Mouse (Mus musculus) myocyte (in vitro differentiated cells): ENCODE results near the gene Smtnl1.

Source experiments
- MYOD1 ChIP-seq, 3 experiments: IDR thresholded peaks; one replicate each; pipeline ENCODE4 v1.6.1; 2011; ENCODE audit warnings: control low read depth in 2 of 3, low read depth in 2 of 3, mild to moderate bottlenecking in 2 of 3, moderate library complexity in 1 of 3; ENCODE audit not compliant: insufficient read length in 2 of 3, control insufficient read depth in 1 of 3
- MYOG ChIP-seq, 3 experiments: IDR thresholded peaks; one replicate each; pipeline ENCODE4 v1.6.1; 2011; ENCODE audit warnings: control low read depth in 2 of 3, low read depth in 2 of 3, mild to moderate bottlenecking in 2 of 3; ENCODE audit not compliant: insufficient read length in 2 of 3, control insufficient read depth in 1 of 3, insufficient read depth in 1 of 3
- POLR2A ChIP-seq: IDR thresholded peaks from one replicate; pipeline ENCODE4 v1.6.1; 2011; ENCODE audit warnings: low read depth, mild to moderate bottlenecking, control low read depth, moderate library complexity; ENCODE audit not compliant: insufficient read length
- POLR2AphosphoS2 ChIP-seq: IDR thresholded peaks from one replicate; pipeline ENCODE4 v1.6.1; 2011; ENCODE audit warnings: low read depth, control low read depth; ENCODE audit not compliant: insufficient read length
- REST ChIP-seq: IDR thresholded peaks from one replicate; pipeline ENCODE4 v1.6.1; 2011; ENCODE audit warnings: mild to moderate bottlenecking, control low read depth, moderate library complexity; ENCODE audit not compliant: insufficient read depth, insufficient read length
- TCF12 ChIP-seq: IDR thresholded peaks from one replicate; pipeline ENCODE4 v1.6.1; 2011; ENCODE audit warnings: mild to moderate bottlenecking, control low read depth; ENCODE audit not compliant: poor library complexity, insufficient read depth, severe bottlenecking
- USF1 ChIP-seq: IDR thresholded peaks from one replicate; pipeline ENCODE4 v1.6.1; 2011; ENCODE audit warnings: low read depth, mild to moderate bottlenecking, control low read depth, moderate library complexity

- no peak for TF ChIP-seq REST
- no peak for TF ChIP-seq MYOG (IDR thresholded peaks at IDR 0.05; ENCODE audit: control insufficient read depth in 1 of 3, insufficient read depth in 1 of 3, insufficient read length in 2 of 3, low read depth in 2 of 3)
- TF ChIP-seq POLR2AphosphoS2 = no peak
- TF ChIP-seq TCF12 = no peak
- no peak for TF ChIP-seq USF1
- no peak for TF ChIP-seq POLR2A
- no peak for TF ChIP-seq MYOD1 (IDR thresholded peaks at IDR 0.05; ENCODE audit: control insufficient read depth in 1 of 3, insufficient read length in 2 of 3, low read depth in 2 of 3)
Observed at GRCm38 (mm10) chr2:84761840-84762239, 60.6 kb downstream of the Smtnl1 start.
